Mouse (Mus musculus) hindbrain, postnatal 0 days (tissue): ENCODE measurements around the gene Arhgap22. TPM values are rescaled to one million over a fixed set of nuclear protein-coding genes. Genes with fewer than 3 reads are reported as not detected.

Source experiments
- ATAC-seq: fragments of 200-750 bp; cut with Nextera tagmentation; 2 replicates; pipeline ENCODE4 v1.8.0; 2017; ENCODE audit warnings: mild to moderate bottlenecking, moderate TSS enrichment, moderate library complexity
- DNase-seq: peaks from one replicate; pipeline ENCODE4 v3.0.0-alpha.2; 2015; ENCODE audit warnings: low spot score
- H3K27ac ChIP-seq: fragments of 300-500 bp; sonication (generic); 2 replicates; pipeline ENCODE4 v1.5.1; 2014; ENCODE audit warnings: mild to moderate bottlenecking
- H3K27me3 ChIP-seq: fragments of 300-500 bp; sonication (generic); 2 replicates; pipeline ENCODE4 v1.6.1; 2014; ENCODE audit warnings: low read length, mixed read lengths; ENCODE audit not compliant: insufficient read depth
- H3K36me3 ChIP-seq: fragments of 300-500 bp; sonication (generic); 2 replicates; pipeline ENCODE4 v1.6.1; 2014; ENCODE audit warnings: low read length, mixed read lengths; ENCODE audit not compliant: insufficient read depth
- H3K4me1 ChIP-seq: fragments of 300-500 bp; sonication (generic); 2 replicates; pipeline ENCODE4 v1.6.1; 2014; ENCODE audit warnings: antibody characterized with exemption, low read length, mixed read lengths; ENCODE audit not compliant: insufficient read depth
- H3K4me2 ChIP-seq: fragments of 300-500 bp; sonication (generic); 2 replicates; pipeline ENCODE4 v1.6.1; 2014; ENCODE audit warnings: low read depth, mild to moderate bottlenecking, low read length, moderate library complexity, mixed read lengths
- H3K4me3 ChIP-seq: fragments of 300-500 bp; sonication (generic); 2 replicates; pipeline ENCODE4 v1.5.1; 2014; ENCODE audit warnings: low read length
- H3K9ac ChIP-seq: fragments of 300-500 bp; sonication (generic); replicated peaks from 2 replicates; pipeline ENCODE4 v1.6.1; 2014; ENCODE audit warnings: mild to moderate bottlenecking, low read length, moderate library complexity, mixed read lengths
- H3K9me3 ChIP-seq: fragments of 300-500 bp; sonication (generic); 2 replicates; pipeline ENCODE4 v1.6.1; 2016; ENCODE audit warnings: low read length, mixed read lengths
- CTCF ChIP-seq: IDR thresholded peaks from 2 replicates; pipeline ENCODE4 v1.5.1; 2016; ENCODE audit warnings: antibody characterized with exemption, control low read depth, low read depth
- WGBS: fragments of 180-500 bp; shearing (Covaris S2); extraction: QIAGEN DNeasy Blood & Tissue Kit; methylation state at CpG from one replicate; pipeline ENCODE4 v1.1.7; 2014; 5-methylcytosine and 5-hydroxymethylcytosine counted together
- polyA plus RNA-seq: library from polyadenylated mRNA; unstranded; fragments of >200 nt; fragmentation: Nextera tagmentation; extraction: Ambion mirVana; gene quantifications from 2 replicates; pipeline ENCODE4 v1.2.1, GENCODE M21; 2015
- total RNA-seq: library from RNA; depleted of rRNA; stranded (reverse); fragments of >200 nt; gene quantifications from 2 replicates; pipeline ENCODE4 v1.2.3, GENCODE M21; 2014

The Arhgap22 gene
- total and polyA plus RNA-seq, 2 experiments from 2014 or later = 4.4 to 5.0 TPM

GRCm38 (mm10) chr14:33232048-33232447 is 18.2 kb downstream of the Arhgap22 start:
- Histone ChIP-seq H3K9ac (no peak overlapping the region), H3K4me2 (no peak overlapping the region), H3K4me1 (no peaks in the 10 kb centered on the region), H3K27me3 (no peaks in the 10 kb centered on the region), H3K4me3 (no peak overlapping the region), H3K27ac (no peak overlapping the region), H3K9me3 (no peaks in the 10 kb centered on the region), H3K36me3 (no peaks in the 10 kb centered on the region)
- DNase-seq (no peak), ATAC-seq (no peak)
- no peak for TF ChIP-seq CTCF
- WGBS = 59% methylated on average over 5 of the region's 5 CpGs

- no peaks in the 10 kb centered on the region for H3K9me3 ChIP-seq
- TF ChIP-seq CTCF = no peak
- no peak for ATAC-seq
- H3K4me2 ChIP-seq = no peak overlapping the region
- H3K9ac ChIP-seq = no peak overlapping the region
- H3K36me3 ChIP-seq = no peaks in the 10 kb centered on the region
- H3K27me3 ChIP-seq = no peaks in the 10 kb centered on the region
- H3K4me3 ChIP-seq = no peak overlapping the region
- no peak overlapping the region for H3K27ac ChIP-seq
- 86% methylated on average over 6 of the region's 6 CpGs for WGBS
- no peak for DNase-seq
- H3K4me1 ChIP-seq = no peaks in the 10 kb centered on the region
These were observed 21.8 kb downstream of the Arhgap22 start for GRCm38 (mm10) chr14:33235661-33236060.

DNA sequence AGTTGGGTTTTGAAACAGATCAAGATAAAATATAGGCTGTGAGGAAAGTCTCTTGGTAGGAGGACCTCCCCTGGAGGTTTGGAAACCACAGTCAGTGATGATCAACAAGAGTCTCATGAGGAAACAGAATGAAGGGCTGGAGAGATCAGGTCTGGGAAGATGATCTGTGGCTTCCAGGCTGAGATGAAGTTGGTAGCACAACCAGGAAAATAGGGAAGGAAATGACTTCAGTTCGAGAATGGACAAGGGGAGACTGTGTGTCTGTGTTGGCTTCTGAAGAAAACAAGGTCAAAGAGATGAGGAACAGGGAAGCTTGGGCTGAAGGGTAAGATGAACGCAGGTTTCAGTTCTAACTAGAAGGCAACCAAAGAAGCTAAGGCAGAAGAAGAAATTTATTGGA is 26.6 kb downstream of the Arhgap22 start:
- no peak overlapping the region for H3K4me2 ChIP-seq
- WGBS = 73% methylated on average over 2 of the region's 2 CpGs
- no peak overlapping the region for H3K9ac ChIP-seq
- DNase-seq (no peak), ATAC-seq (no peak)
- no peaks in the 10 kb centered on the region for H3K4me1 ChIP-seq
- TF ChIP-seq CTCF = no peak
- no peak overlapping the region for H3K4me3 ChIP-seq
- no peaks in the 10 kb centered on the region for H3K27me3 ChIP-seq
- no peak overlapping the region for H3K27ac ChIP-seq
- no peaks in the 10 kb centered on the region for H3K9me3 ChIP-seq
- no peaks in the 10 kb centered on the region for H3K36me3 ChIP-seq

- no peaks in the 10 kb centered on the region for H3K27me3 ChIP-seq
These were observed 29.4 kb downstream of the Arhgap22 start for GRCm38 (mm10) chr14:33243261-33243660.

DNA sequence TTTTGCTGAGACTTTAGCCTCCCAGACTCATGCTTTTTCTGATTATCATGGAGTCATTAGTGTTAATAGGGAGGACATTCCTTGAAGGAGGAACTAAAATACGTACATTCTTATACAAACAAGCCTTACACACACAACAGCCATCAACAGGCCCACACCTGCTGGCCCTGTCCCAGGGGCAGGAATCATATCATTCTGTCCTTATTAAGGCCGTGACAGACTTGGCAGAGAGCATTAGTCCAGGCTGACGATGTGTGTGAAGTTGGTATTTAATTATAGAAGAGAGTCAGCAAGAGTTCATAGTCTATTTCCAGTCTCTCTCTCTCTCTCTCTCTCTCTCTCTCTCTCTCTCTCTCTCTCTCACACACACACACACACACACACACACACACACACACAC is 30.7 kb downstream of the Arhgap22 start:
- H3K4me3 ChIP-seq = no peak overlapping the region
- H3K4me2 ChIP-seq = no peak overlapping the region
- 51% methylated on average over 3 of the region's 3 CpGs for WGBS
- H3K27me3 ChIP-seq = no peaks in the 10 kb centered on the region
- no peak for TF ChIP-seq CTCF
- no peak overlapping the region for H3K27ac ChIP-seq
- no peak overlapping the region for H3K9ac ChIP-seq
- H3K4me1 ChIP-seq = no peaks in the 10 kb centered on the region
- no peaks in the 10 kb centered on the region for H3K36me3 ChIP-seq
- no peaks in the 10 kb centered on the region for H3K9me3 ChIP-seq
- DNase-seq (no peak), ATAC-seq (no peak)

More at GRCm38 (mm10) chr14:33243261-33243660, 29.4 kb downstream of the Arhgap22 start:
- no peak for TF ChIP-seq CTCF
- H3K4me1 ChIP-seq = no peaks in the 10 kb centered on the region
- no peak overlapping the region for H3K27ac ChIP-seq
- H3K36me3 ChIP-seq = no peaks in the 10 kb centered on the region
- H3K4me2 ChIP-seq = no peak overlapping the region
- H3K9me3 ChIP-seq = no peaks in the 10 kb centered on the region
- 65% methylated on average over 2 of the region's 2 CpGs for WGBS
- H3K4me3 ChIP-seq = no peak overlapping the region
- no peak overlapping the region for H3K9ac ChIP-seq
- DNase-seq = no peak
- ATAC-seq = no peak

DNA sequence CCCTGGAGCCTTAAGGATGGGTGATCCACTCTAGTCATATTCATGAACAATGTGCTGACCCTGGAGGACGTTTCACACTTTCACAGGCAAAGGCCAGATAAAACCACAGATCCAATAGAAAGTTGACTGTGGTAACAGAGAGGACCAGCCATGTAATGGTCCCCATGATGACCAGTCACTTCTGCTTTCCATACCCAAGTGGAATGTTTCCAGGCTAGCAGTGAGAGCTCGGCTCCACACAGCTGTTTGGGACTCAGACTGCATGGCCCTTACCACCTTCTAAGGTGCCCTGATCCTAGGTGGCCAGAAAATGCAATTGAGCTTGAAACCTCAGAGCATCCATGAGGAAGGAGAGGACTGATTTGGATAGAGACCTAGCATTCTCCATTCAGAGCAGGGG is 31.1 kb downstream of the Arhgap22 start:
- 76% methylated on average over 2 of the region's 2 CpGs for WGBS
- ATAC-seq = no peak
- no peak for TF ChIP-seq CTCF

DNA sequence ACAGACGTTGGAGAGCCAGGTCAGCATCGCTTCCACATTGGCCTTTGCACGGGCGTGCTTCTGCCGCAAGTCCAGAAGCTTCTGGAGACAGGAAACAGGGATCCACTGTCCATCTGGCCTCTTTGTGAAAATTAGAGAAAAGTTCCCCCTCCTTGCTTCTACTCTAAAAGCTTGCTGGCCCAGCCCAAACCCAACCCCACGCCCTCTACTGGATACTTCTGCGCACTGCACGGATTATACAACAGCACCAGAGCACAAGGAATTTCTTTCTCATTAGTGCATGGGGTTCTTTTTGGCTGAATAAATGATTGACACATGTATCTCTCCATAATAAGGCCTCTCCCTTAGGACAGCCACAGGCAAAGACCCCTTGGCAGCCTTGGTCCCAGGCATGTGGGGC is 32.6 kb downstream of the Arhgap22 start:
- DNase-seq (peak; percentile 32), ATAC-seq (no peak)
- TF ChIP-seq CTCF = peak; percentile 52
- no peaks in the 10 kb centered on the region for H3K9me3 ChIP-seq
- WGBS = 40% methylated on average over 8 of the region's 8 CpGs
- H3K4me3 ChIP-seq = no peak overlapping the region
- H3K4me2 ChIP-seq = no peak overlapping the region
- H3K36me3 ChIP-seq = no peaks in the 10 kb centered on the region
- H3K27me3 ChIP-seq = no peaks in the 10 kb centered on the region
- no peak overlapping the region for H3K27ac ChIP-seq
- peaks cover 13% of the 10 kb centered on the region for H3K4me1 ChIP-seq
- H3K9ac ChIP-seq = no peak overlapping the region

More for the DNA sequence above, 31.1 kb downstream of the Arhgap22 start:
- no peak for DNase-seq
- Histone ChIP-seq H3K27ac (no peak overlapping the region), H3K4me2 (no peak overlapping the region), H3K9ac (no peak overlapping the region), H3K4me1 (no peaks in the 10 kb centered on the region), H3K27me3 (no peaks in the 10 kb centered on the region), H3K9me3 (no peaks in the 10 kb centered on the region), H3K4me3 (no peak overlapping the region), H3K36me3 (no peaks in the 10 kb centered on the region)
